Mouse (Mus musculus): ENCODE data around the gene Zfp365.

The Zfp365 gene

DNA sequence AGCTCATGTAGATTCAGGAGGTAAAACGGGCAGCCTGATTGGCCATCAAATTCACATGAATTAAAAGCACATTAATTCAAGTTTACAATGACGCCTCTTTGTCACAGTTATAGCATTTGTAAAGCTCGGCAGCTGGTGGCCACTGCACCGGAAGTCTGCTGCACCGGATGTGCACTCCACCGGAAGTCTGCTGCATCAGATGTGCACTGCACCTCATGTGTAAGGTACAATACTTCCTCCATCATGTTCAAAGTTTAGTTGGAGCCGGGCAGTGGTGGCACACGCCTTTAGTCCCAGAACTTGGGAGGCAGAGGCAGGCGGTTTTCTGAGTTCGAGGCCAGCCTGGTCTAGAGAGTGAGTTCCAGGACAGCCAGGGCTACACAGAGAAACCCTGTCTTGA is 70.9 kb downstream of the Zfp365 start:
- DNase-seq (ENCODE audit: low spot score), result no peak

DNA sequence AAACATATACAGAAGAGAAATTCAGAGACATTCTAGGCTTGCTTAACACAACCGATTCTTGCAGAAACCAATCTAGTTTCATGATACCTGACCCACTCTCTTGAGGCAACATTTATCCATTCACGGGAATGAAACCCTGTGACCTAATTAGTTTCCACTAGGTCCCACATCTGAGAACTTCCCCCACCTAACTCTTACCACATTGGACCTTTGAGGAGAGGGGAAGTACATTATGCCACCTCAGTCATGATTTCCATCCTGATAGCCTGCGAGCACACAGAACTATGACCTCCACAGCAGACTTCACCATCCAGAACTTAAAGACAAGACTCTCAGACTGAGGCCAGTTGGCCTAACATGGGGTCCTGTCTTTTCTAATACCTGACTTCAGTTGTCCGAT is 71.7 kb downstream of the Zfp365 start:
- DNase-seq (ENCODE audit: low spot score), result no peak

DNA sequence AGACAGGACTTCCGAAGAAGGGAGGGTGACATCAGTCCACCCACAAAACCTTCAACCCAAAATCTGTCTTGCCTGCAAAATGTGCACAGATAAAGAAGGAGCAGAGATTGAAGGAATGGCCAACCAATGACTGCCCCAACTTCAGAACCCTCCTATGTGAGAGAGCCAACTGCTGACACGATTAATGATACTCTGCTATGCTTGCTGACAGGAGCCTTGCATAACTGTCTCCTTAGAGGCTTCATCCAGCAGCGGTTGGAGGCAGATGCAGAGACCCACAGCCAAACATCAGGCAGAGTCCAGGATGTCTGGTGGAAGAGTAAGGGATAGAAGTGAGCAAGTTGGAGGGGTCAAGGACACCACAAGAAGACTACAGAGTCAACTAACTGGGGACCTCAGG is 73.3 kb downstream of the Zfp365 start:
- DNase-seq (ENCODE audit: low spot score), result no peak

DNA sequence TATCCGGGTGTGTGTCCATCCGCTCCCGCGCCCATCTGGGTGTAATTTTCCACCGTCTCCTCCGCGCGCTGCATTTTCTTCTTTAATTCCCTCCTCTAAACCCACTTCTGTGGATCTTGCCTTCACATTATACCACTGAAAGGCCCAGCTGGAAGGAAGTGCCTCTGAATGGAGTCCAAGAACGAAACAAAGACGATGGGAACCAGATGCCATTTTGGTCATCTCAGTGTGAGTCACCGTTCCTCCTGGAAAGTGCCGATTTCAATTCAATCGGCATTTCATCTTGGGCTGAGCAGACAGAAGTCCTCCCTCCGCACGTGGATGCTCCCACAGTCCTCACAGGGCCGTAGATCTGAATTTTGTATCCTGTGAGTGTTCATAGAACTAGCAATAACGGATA is 76.0 kb downstream of the Zfp365 start:
- DNase-seq (ENCODE audit: low spot score), result no peak
